21 mouse cellular contexts compared by ENCODE assay signal in genomic region chr13:51337931-51338330, GRCm38 (mm10).
"Had no signal": no experiment of that assay in that cellular context is flagged by ENCODE, and none has a peak within 500 bp of the region (broad histone marks: within the 10 kb centered on the region; RNA-seq: fewer than 3 reads in every experiment).

No protein-coding gene starts in this region.

- ATAC-seq: hindbrain, embryonic 16.5 days; hindbrain, postnatal 0 days; inflammation-experienced regulatory T-cells, adult 6 months; intestine, embryonic 15.5 days; intestine, embryonic 16.5 days; intestine, postnatal 0 days had no signal

- DNase-seq: heart, postnatal 14 days; heart, postnatal 36 days; heart, postnatal 4 days; kidney, adult 11 months; kidney, adult 18-20 months; kidney, adult 2 months; kidney, adult 8-10 months; kidney, adult 9 months; kidney, postnatal 10 days; kidney, postnatal 14 days; kidney, postnatal 25 days; kidney, postnatal 36 days; kidney, postnatal 4 days; layer of hippocampus, adult 9-11 months; layer of hippocampus, postnatal 36 days had no signal
